Comparison of ENCODE assay signal across 14 mouse cellular contexts in the genomic region with DNA sequence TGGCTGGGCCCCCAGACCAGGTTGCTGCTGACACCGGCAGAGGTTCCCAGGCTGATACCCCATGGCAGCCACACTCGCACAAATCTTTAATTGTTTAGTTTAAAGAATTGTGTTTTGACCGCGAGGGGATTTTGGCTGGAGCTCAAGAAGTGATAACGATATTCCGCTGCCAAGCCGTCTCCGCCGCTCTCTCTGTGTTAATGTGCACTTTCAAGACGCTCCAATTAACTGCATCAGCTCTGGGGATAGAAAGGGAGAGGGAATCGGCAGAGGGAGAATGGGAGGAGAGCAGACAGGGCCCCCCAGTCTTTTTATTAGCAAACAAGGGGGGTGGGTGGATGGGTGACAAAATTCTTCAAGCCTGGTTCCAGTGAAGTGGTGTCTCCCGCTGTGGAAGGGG. TPM values are rescaled to one million over a fixed set of nuclear protein-coding genes. Genes with fewer than 3 reads are reported as not detected.
A peak's percentile ranks its signal among the peaks of the same experiment; 100 is the strongest.
DNase-seq lines count a peak whose midpoint lies in the region; ATAC-seq lines count a peak whose summit lies in the region.
"Had no signal": no experiment of that assay in that cellular context is flagged by ENCODE, and none has a peak within 500 bp of the region (broad histone marks: within the 10 kb centered on the region; RNA-seq: fewer than 3 reads in every experiment).

No protein-coding gene starts in this region.

- ATAC-seq in kidney, embryonic 15.5 days (replicated peaks; ENCODE audit: low FRiP score) = no peak
- ATAC-seq in forebrain, embryonic 11.5 days (replicated peaks; ENCODE audit: low FRiP score) = no peak
- no peak for ATAC-seq in limb, embryonic 15.5 days (ENCODE audit: insufficient number of reproducible peaks, low FRiP score, low TSS enrichment, low read depth)

- H3K27ac ChIP-seq in kidney, embryonic 15.5 days = peak overlapping the region; percentile 29
- 0 out of 2 replicates have a peak overlapping the region, but pooled peaks have one; percentile 31 for H3K27ac ChIP-seq in forebrain, embryonic 11.5 days (ENCODE audit: low read depth, low read length)
- H3K27ac ChIP-seq in limb, embryonic 15.5 days = no peak overlapping the region

- no peaks in the 10 kb centered on the region for H3K36me3 ChIP-seq in kidney, embryonic 15.5 days
- H3K36me3 ChIP-seq in forebrain, embryonic 11.5 days (ENCODE audit: control insufficient read depth, insufficient read depth, low read length) = no peaks in the 10 kb centered on the region
- H3K36me3 ChIP-seq in limb, embryonic 15.5 days = no peaks in the 10 kb centered on the region

- H3K9ac ChIP-seq in kidney, embryonic 15.5 days = no peak overlapping the region
- no peak overlapping the region; the same call in 1 of the 2 replicates for H3K9ac ChIP-seq in forebrain, embryonic 11.5 days (ENCODE audit: low read length)
- no peak overlapping the region for H3K9ac ChIP-seq in limb, embryonic 15.5 days

- DNase-seq in kidney, adult 18-20 months = no peak
- peak; percentile 39 for DNase-seq in brain, embryonic 18.5 days (ENCODE audit: low read depth, low spot score)
- DNase-seq in forebrain, embryonic 11.5 days (ENCODE audit: low spot score) = no peak
- DNase-seq in layer of hippocampus, postnatal 25 days (ENCODE audit: extremely low spot score in 1 of 2, low spot score in 1 of 2) = no peak
- no peak for DNase-seq in cerebellum, adult 11-12 months
- DNase-seq in embryo, embryonic 11 days = no peak
- DNase-seq: cerebellum, postnatal 36 days; gastrocnemius, postnatal 10 days; layer of hippocampus, postnatal 36 days had no signal

- 26% methylated on average over 12 of the region's 12 CpGs for WGBS in kidney, embryonic 15.5 days
- WGBS in forebrain, embryonic 11.5 days = 17% methylated on average over 12 of the region's 12 CpGs
- 11% methylated on average over 12 of the region's 12 CpGs for WGBS in limb, embryonic 15.5 days

- no peak overlapping the region for H3K4me2 ChIP-seq in kidney, embryonic 15.5 days
- 0 out of 2 replicates have a peak overlapping the region, but pooled peaks have one; percentile 5 for H3K4me2 ChIP-seq in forebrain, embryonic 11.5 days (ENCODE audit: low read depth, low read length, severe bottlenecking)
- 0 out of 2 replicates have a peak overlapping the region, but pooled peaks have one; percentile 3 for H3K4me2 ChIP-seq in limb, embryonic 15.5 days

- H3K9me3 ChIP-seq in kidney, embryonic 15.5 days (replicated peaks) = no peaks in the 10 kb centered on the region
- H3K9me3 ChIP-seq in forebrain, embryonic 11.5 days (ENCODE audit: control insufficient read depth, low read length) = no peaks in the 10 kb centered on the region
- no peaks in the 10 kb centered on the region for H3K9me3 ChIP-seq in limb, embryonic 15.5 days

- H3K4me3 ChIP-seq in kidney, embryonic 15.5 days (replicated peaks) = no peak overlapping the region
- no peak overlapping the region for H3K4me3 ChIP-seq in forebrain, embryonic 11.5 days (ENCODE audit: low read depth, low read length)
- no peak overlapping the region for H3K4me3 ChIP-seq in limb, embryonic 15.5 days

- peaks cover 51% of the 10 kb centered on the region for H3K4me1 ChIP-seq in kidney, embryonic 15.5 days
- peaks cover 22% of the 10 kb centered on the region for H3K4me1 ChIP-seq in forebrain, embryonic 11.5 days (replicated peaks; ENCODE audit: control insufficient read depth, insufficient read depth, low read length)
- peaks cover 56% of the 10 kb centered on the region for H3K4me1 ChIP-seq in limb, embryonic 15.5 days

- H3K27me3 ChIP-seq in kidney, embryonic 15.5 days = peaks cover 20% of the 10 kb centered on the region; the same call in 1 of the 2 replicates
- H3K27me3 ChIP-seq in forebrain, embryonic 11.5 days (ENCODE audit: control insufficient read depth, insufficient read depth, low read length) = peaks cover 5% of the 10 kb centered on the region; the same call in 1 of the 2 replicates
- no peaks in the 10 kb centered on the region; the same call in 1 of the 2 replicates for H3K27me3 ChIP-seq in limb, embryonic 15.5 days

RNA-seq across cellular contexts. Expression of gene 1700122O11Rik, which starts 8.9 kb away (rescaled TPM):
- not detected in 2 replicates for polyA plus RNA-seq in kidney, embryonic 15.5 days (2015; fragmentation: Nextera tagmentation; extraction: Ambion mirVana)
- not detected in 2 replicates for polyA plus RNA-seq in forebrain, embryonic 11.5 days (2014; fragmentation: Nextera tagmentation; extraction: Ambion mirVana)
- not detected in 2 replicates for polyA plus RNA-seq in limb, embryonic 15.5 days (2015; fragmentation: Nextera tagmentation; extraction: Ambion mirVana)
- not detected for total RNA-seq in layer of hippocampus, postnatal 25 days (2021)
- total RNA-seq: adrenal gland, adult 18-20 months; ES-E14; gastrocnemius, postnatal 10 days; layer of hippocampus, postnatal 36 days had no signal
- polyA plus RNA-seq: urinary bladder, adult 2 months had no signal

RNA-seq across cellular contexts. Expression of gene 1700067P10Rik, which starts 59.9 kb away (rescaled TPM):
- polyA plus RNA-seq in kidney, embryonic 15.5 days (2015; fragmentation: Nextera tagmentation; extraction: Ambion mirVana) = not detected in 2 replicates
- polyA plus RNA-seq in forebrain, embryonic 11.5 days (2014; fragmentation: Nextera tagmentation; extraction: Ambion mirVana) = not detected in 2 replicates
- not detected in 2 replicates for polyA plus RNA-seq in limb, embryonic 15.5 days (2015; fragmentation: Nextera tagmentation; extraction: Ambion mirVana)
- total RNA-seq in layer of hippocampus, postnatal 25 days (2021) = not detected
- total RNA-seq: adrenal gland, adult 18-20 months; ES-E14; gastrocnemius, postnatal 10 days; layer of hippocampus, postnatal 36 days had no signal
